Mouse (Mus musculus): ENCODE data around the gene Gstp1. TPM values are rescaled to one million over a fixed set of nuclear protein-coding genes. Genes with fewer than 3 reads are reported as not detected.

The Gstp1 gene
- total and polyA plus RNA-seq, 2 experiments, result 456 to 1,374 TPM

DNA sequence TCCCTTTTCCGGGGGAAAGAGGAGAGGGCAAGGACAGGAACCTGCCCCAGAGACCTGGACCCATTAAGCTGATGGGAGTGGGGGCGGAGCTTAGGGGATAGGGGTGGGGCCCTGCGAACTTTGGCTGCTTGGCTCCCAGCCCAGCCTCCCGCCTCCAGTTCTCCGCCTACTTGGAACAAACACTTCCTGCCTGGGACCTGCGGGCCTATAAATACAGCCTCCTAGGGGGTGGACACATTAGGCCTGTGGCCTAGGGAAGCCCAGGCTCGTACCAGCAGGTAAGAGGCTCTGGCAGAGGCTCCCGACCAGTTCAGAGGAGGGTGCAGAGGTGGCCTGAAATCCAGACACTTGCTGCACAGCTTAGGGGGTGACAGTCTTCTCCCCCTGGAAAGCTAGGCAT lies 51.5 kb downstream of the Gstp1 start, which contains the start of gene Acy3:
Gene Acy3, plus strand, starts transcription at position 237 of the 400 bp plus-strand sequence.
- WGBS, result 4% methylated on average over 8 of the region's 8 CpGs
- no peaks in the 10 kb centered on the region for H3K27me3 ChIP-seq (ENCODE audit: control insufficient read depth, insufficient read depth, low read length)
- H3K79me2 ChIP-seq (ENCODE audit: control insufficient read depth, insufficient read depth, low read length), result no peaks in the 10 kb centered on the region
- peak within 1 kb of the TSS; percentile 97 for H3K27ac ChIP-seq (replicated peaks; ENCODE audit: insufficient read depth, low read depth, low read length)
- peak within 1 kb of the TSS; percentile 71 for H3K9ac ChIP-seq (ENCODE audit: low read depth, low read length)
- peaks cover 3% of the 10 kb centered on the region; the same call in 1 of the 2 replicates for H3K36me3 ChIP-seq (ENCODE audit: control insufficient read depth, insufficient read depth, low read length)
- H3K4me3 ChIP-seq (ENCODE audit: insufficient read depth, low read depth, low read length), result peak within 1 kb of the TSS; percentile 44
- TF ChIP-seq CTCF (IDR thresholded peaks at IDR 0.05; ENCODE audit: low read depth, low read length) (no peak), POLR2A (IDR thresholded peaks at IDR 0.05; ENCODE audit: extremely low read depth, insufficient read depth, low read length) (peak; percentile 99)
- peaks cover 28% of the 10 kb centered on the region for H3K4me1 ChIP-seq (ENCODE audit: control insufficient read depth, insufficient read depth, low read length)
- DNase-seq (ENCODE audit: extremely low read depth, low read depth, low spot score), result peak; percentile 93

Other genes starting within 250 kb of the Gstp1 start
Only the 30 nearest of the 33 such genes appear.
- 11.9 and 26.0 TPM in 2 replicates for gene Chka, start 186.2 kb downstream of the Gstp1 start, total RNA-seq (2014; rRNA removed)
- 56.7 and 62.0 TPM in 2 replicates for gene Chka, start 186.2 kb downstream of the Gstp1 start, polyA plus RNA-seq (2012; rRNA removed)
- 34.3 and 35.6 TPM in 2 replicates for gene Tcirg1, start 130.9 kb downstream of the Gstp1 start, total RNA-seq (2014; rRNA removed)
- 76.3 and 123 TPM in 2 replicates for gene Tcirg1, start 130.9 kb downstream of the Gstp1 start, polyA plus RNA-seq (2012; rRNA removed)
- gene Ndufs8, start 125.2 kb downstream of the Gstp1 start, total RNA-seq (2014; rRNA removed), result 197 and 213 TPM in 2 replicates
- 266 and 295 TPM in 2 replicates for gene Ndufs8, start 125.2 kb downstream of the Gstp1 start, polyA plus RNA-seq (2012; rRNA removed)
- 2.9 and 3.3 TPM in 2 replicates for gene Aldh3b1, start 108.2 kb downstream of the Gstp1 start, total RNA-seq (2014; rRNA removed)
- 1.9 and 4.0 TPM in 2 replicates for gene Aldh3b1, start 108.2 kb downstream of the Gstp1 start, polyA plus RNA-seq (2012; rRNA removed)
- 41.1 and 41.5 TPM in 2 replicates for gene Unc93b1, start 102.8 kb downstream of the Gstp1 start, total RNA-seq (2014; rRNA removed)
- 68.9 and 102 TPM in 2 replicates for gene Unc93b1, start 102.8 kb downstream of the Gstp1 start, polyA plus RNA-seq (2012; rRNA removed)
- gene Aldh3b3, start 79.3 kb downstream of the Gstp1 start, total RNA-seq (2014; rRNA removed), result 0.74 and 1.7 TPM in 2 replicates
- gene Aldh3b3, start 79.3 kb downstream of the Gstp1 start, polyA plus RNA-seq (2012; rRNA removed), result 6.4 and 7.7 TPM in 2 replicates
- gene Aldh3b2, start 65.7 kb downstream of the Gstp1 start, total RNA-seq (2014; rRNA removed), result not detected in 2 replicates
- 0.16 and 0.48 TPM in 2 replicates for gene Aldh3b2, start 65.7 kb downstream of the Gstp1 start, polyA plus RNA-seq (2012; rRNA removed)
- gene Acy3, start 51.4 kb downstream of the Gstp1 start, total RNA-seq (2014; rRNA removed), result 44.3 and 49.8 TPM in 2 replicates
- gene Acy3, start 51.4 kb downstream of the Gstp1 start, polyA plus RNA-seq (2012; rRNA removed), result 232 and 326 TPM in 2 replicates
- not detected in 2 replicates for gene Tbx10, start 45.2 kb downstream of the Gstp1 start, total RNA-seq (2014; rRNA removed)
- not detected in 2 replicates for gene Tbx10, start 45.2 kb downstream of the Gstp1 start, polyA plus RNA-seq (2012; rRNA removed)
- 30.1 and 36.0 TPM in 2 replicates for gene Nudt8, start 37.4 kb downstream of the Gstp1 start, total RNA-seq (2014; rRNA removed)
- gene Nudt8, start 37.4 kb downstream of the Gstp1 start, polyA plus RNA-seq (2012; rRNA removed), result 13.4 and 18.5 TPM in 2 replicates
- 0.54 and 0.92 TPM in 2 replicates for gene Gm49405, start 37.4 kb downstream of the Gstp1 start, total RNA-seq (2014; rRNA removed)
- gene Gm49405, start 37.4 kb downstream of the Gstp1 start, polyA plus RNA-seq (2012; rRNA removed), result 0.72 and 1.1 TPM in 2 replicates
- 0.74 and 0.87 TPM in 2 replicates for gene Doc2g, start 34.7 kb downstream of the Gstp1 start, total RNA-seq (2014; rRNA removed)
- 2.3 and 4.9 TPM in 2 replicates for gene Doc2g, start 34.7 kb downstream of the Gstp1 start, polyA plus RNA-seq (2012; rRNA removed)
- gene Ndufv1, start 25.2 kb downstream of the Gstp1 start, total RNA-seq (2014; rRNA removed), result 189 and 197 TPM in 2 replicates
- gene Ndufv1, start 25.2 kb downstream of the Gstp1 start, polyA plus RNA-seq (2012; rRNA removed), result 239 and 251 TPM in 2 replicates
- 4.1 and 7.9 TPM in 2 replicates for gene Gstp2, start 8.0 kb upstream of the Gstp1 start, total RNA-seq (2014; rRNA removed)
- gene Gstp2, start 8.0 kb upstream of the Gstp1 start, polyA plus RNA-seq (2012; rRNA removed), result 4.4 and 9.2 TPM in 2 replicates
- gene Gstp3, start 21.6 kb upstream of the Gstp1 start, total RNA-seq (2014; rRNA removed), result 21.5 and 28.1 TPM in 2 replicates
- 54.3 and 66.1 TPM in 2 replicates for gene Gstp3, start 21.6 kb upstream of the Gstp1 start, polyA plus RNA-seq (2012; rRNA removed)
- gene Cabp2, start 43.6 kb upstream of the Gstp1 start, total RNA-seq (2014; rRNA removed), result 0.13 and 0.37 TPM in 2 replicates
- gene Cabp2, start 43.6 kb upstream of the Gstp1 start, polyA plus RNA-seq (2012; rRNA removed), result 0.27 and 0.70 TPM in 2 replicates
- gene Cdk2ap2, start 59.2 kb upstream of the Gstp1 start, total RNA-seq (2014; rRNA removed), result 33.9 and 44.0 TPM in 2 replicates
- 185 and 198 TPM in 2 replicates for gene Cdk2ap2, start 59.2 kb upstream of the Gstp1 start, polyA plus RNA-seq (2012; rRNA removed)
- 1.7 and 4.9 TPM in 2 replicates for gene Pitpnm1, start 62.0 kb upstream of the Gstp1 start, total RNA-seq (2014; rRNA removed)
- 8.1 and 14.2 TPM in 2 replicates for gene Pitpnm1, start 62.0 kb upstream of the Gstp1 start, polyA plus RNA-seq (2012; rRNA removed)
- 16.5 and 20.1 TPM in 2 replicates for gene Aip, start 87.9 kb upstream of the Gstp1 start, total RNA-seq (2014; rRNA removed)
- gene Aip, start 87.9 kb upstream of the Gstp1 start, polyA plus RNA-seq (2012; rRNA removed), result 30.0 and 33.5 TPM in 2 replicates
- gene Gpr152, start 101.8 kb upstream of the Gstp1 start, total RNA-seq (2014; rRNA removed), result not detected in 2 replicates
- 0.02 TPM in 2 replicates for gene Gpr152, start 101.8 kb upstream of the Gstp1 start, polyA plus RNA-seq (2012; rRNA removed)
- gene Cabp4, start 106.0 kb upstream of the Gstp1 start, total RNA-seq (2014; rRNA removed), result 0.37 TPM in 1 of 2 replicates, not detected in the other
- gene Cabp4, start 106.0 kb upstream of the Gstp1 start, polyA plus RNA-seq (2012; rRNA removed), result not detected in 2 replicates
- 66.1 and 72.6 TPM in 2 replicates for gene Coro1b, start 110.6 kb upstream of the Gstp1 start, total RNA-seq (2014; rRNA removed)
- 109 and 114 TPM in 2 replicates for gene Coro1b, start 110.6 kb upstream of the Gstp1 start, polyA plus RNA-seq (2012; rRNA removed)
- 1.7 and 4.1 TPM in 2 replicates for gene Ptprcap, start 115.6 kb upstream of the Gstp1 start, total RNA-seq (2014; rRNA removed)
- 6.9 and 8.2 TPM in 2 replicates for gene Ptprcap, start 115.6 kb upstream of the Gstp1 start, polyA plus RNA-seq (2012; rRNA removed)
- gene Rps6kb2, start 125.4 kb upstream of the Gstp1 start, total RNA-seq (2014; rRNA removed), result 7.2 and 7.4 TPM in 2 replicates
- gene Rps6kb2, start 125.4 kb upstream of the Gstp1 start, polyA plus RNA-seq (2012; rRNA removed), result 28.3 and 31.6 TPM in 2 replicates
- gene Carns1, start 137.5 kb upstream of the Gstp1 start, total RNA-seq (2014; rRNA removed), result 0.40 and 0.65 TPM in 2 replicates
- 1.8 and 1.9 TPM in 2 replicates for gene Carns1, start 137.5 kb upstream of the Gstp1 start, polyA plus RNA-seq (2012; rRNA removed)
- gene Tbc1d10c, start 153.3 kb upstream of the Gstp1 start, total RNA-seq (2014; rRNA removed), result 0.46 and 1.4 TPM in 2 replicates
- gene Tbc1d10c, start 153.3 kb upstream of the Gstp1 start, polyA plus RNA-seq (2012; rRNA removed), result 1.7 and 2.2 TPM in 2 replicates
- 170 TPM in 2 replicates for gene Ppp1ca, start 154.1 kb upstream of the Gstp1 start, total RNA-seq (2014; rRNA removed)
- gene Ppp1ca, start 154.1 kb upstream of the Gstp1 start, polyA plus RNA-seq (2012; rRNA removed), result 399 and 571 TPM in 2 replicates
- gene Rad9a, start 163.7 kb upstream of the Gstp1 start, total RNA-seq (2014; rRNA removed), result 0.74 and 1.3 TPM in 2 replicates
- 7.0 and 7.5 TPM in 2 replicates for gene Rad9a, start 163.7 kb upstream of the Gstp1 start, polyA plus RNA-seq (2012; rRNA removed)
- gene Clcf1, start 176.3 kb upstream of the Gstp1 start, total RNA-seq (2014; rRNA removed), result 0.27 and 0.28 TPM in 2 replicates
- 0.87 and 3.8 TPM in 2 replicates for gene Clcf1, start 176.3 kb upstream of the Gstp1 start, polyA plus RNA-seq (2012; rRNA removed)
- gene AC109138.7, start 176.4 kb upstream of the Gstp1 start, total RNA-seq (2014; rRNA removed), result not detected in 2 replicates
- gene AC109138.7, start 176.4 kb upstream of the Gstp1 start, polyA plus RNA-seq (2012; rRNA removed), result not detected in 2 replicates

All from liver, adult 2 months (tissue).